Mouse (Mus musculus) NIH3T3 (cell line): ENCODE measurements at regions not wholly inside any gene's neighbourhood (a gene's known extent, or its start where the extent isn't known, plus 50 kb on each side); places are given as distances from the start of the nearest gene placed in this dataset.
A peak's percentile ranks its signal among the peaks of the same experiment; 100 is the strongest.

Source experiments
- DNase-seq: peaks from one replicate; pipeline ENCODE4 v3.0.0-alpha.2; 2012; ENCODE audit warnings: low read depth

DNA sequence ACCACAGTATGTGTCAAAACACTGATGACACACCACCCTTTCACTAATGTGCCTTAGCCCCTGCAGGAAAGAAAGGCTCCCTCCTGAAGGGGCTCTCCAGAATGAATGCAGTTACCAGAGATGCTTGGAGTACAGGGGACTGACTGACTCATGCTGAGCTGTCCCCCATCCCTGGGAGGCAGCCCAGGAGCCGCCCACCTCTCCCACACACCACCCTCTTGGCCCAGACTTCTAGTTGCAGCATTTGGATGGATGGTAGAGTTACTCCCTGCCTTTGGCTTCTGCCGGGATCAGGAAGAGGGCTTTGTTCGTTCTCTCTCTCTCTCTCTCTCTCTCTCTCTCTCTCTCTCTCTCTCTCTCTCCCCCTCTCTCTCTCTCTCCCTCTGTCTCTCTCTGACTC lies 53.4 kb upstream of the Jun start:
- DNase-seq: peak; percentile 92

DNA sequence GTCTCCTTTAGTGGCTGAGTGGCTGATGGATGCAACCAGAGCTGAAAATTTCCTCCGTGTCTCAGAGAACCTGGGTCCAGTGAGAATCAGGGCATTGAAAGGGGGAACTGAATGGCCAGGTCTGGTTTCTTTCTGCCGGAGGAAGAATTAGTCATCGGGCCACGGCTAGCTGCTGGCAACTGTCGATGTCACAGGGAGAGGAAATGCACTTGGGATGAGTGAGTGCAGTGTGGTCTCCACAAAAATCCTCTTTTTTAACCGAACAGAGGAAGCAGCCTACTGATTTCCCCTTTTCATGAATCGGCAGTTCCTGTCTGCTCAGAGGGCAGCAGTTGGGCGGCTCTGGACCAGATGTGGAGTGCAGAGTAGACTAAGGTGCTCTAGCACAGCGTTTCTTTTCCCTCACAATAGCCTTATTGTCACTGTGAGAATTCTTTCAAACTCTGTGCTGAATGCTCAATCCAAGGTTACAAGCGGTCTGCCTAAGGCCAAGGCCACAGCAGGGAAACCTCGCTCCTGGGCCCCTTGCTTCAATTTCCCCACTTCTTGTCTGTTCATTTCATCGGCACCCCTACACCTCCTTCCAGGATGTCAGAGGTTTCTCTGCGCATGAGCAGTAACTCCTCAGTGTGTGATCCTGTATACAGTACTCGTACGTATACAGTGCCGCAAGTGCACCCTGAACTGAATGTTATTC lies 54.1 kb upstream of the Jun start:
- peak; percentile 84 for DNase-seq

DNA sequence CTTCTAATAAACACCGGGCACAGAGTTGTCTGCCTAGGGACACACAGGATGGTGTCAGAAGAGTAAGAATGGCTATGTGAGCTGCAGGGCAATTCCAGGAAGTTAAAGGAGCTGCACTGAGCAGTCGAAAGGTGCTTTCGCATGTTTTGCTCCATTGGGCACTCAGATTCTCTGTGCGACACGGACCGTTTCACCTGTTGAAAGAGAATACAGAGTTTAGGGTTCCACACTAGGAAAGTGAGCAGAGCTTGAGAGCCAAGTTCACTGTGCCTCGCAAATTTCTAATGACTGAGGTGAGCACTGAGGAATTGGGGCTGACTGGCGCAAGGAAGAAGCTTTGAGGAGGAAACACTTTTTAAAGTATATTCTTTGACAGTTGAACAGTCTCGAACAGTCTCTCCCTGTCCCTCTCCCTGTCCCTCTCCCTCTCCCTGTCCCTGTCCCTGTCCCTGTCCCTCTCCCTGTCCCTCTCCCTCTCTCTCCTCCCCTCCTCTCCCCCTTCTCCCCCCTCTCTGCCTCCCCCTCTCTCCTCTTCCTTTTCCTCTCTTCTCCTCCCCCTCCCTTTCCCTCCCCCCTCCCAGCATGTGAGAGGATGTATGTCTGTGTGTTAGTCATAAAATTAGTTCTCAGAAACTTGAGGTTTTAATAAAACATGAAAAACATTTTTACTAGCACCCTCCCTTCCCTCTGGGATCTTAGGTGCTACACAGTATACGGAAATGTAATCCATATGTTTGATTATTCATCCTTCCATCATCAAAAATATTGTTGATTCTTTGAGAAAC lies 55.1 kb upstream of the Jun start:
- DNase-seq: peak; percentile 75

DNA sequence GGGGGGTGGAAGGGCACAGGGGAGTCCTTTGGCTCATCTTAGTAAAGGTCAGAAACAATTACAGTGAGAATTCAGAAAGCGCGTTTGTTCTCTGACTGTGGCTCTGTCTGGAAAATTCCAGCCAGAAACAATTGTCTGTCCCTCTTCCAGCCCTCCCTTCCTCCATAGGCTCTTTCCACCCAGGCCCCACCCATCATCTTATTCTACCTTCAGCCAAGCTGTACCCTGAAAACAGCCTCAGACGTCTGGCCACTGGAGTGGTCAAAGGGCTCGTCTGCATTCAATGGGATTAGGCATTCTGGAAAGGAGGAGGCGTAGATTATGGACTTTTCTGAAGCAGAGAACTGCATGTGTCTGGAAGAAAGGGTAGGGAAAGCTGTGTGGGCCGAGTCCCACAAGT lies 56.8 kb upstream of the Jun start:
- DNase-seq: no peak

DNA sequence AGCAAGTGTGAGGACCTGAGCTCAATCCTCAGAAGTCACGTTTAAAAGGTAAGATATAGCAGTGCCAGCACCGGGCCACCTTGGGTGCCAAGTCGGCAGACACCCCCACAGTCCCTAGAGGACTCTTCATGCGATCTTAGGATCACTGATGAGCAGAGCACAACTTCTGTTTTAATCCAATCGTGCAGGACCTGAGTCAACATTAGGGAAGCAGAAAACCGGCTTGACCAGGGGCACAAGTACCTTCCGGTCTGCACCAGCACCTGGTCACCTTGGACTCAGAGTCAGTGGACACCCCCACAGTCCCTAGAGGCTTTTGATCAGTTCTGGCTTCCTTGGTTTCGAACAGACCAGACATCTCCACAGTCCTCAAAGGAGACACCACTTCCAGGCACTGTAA lies 58.8 kb upstream of the Jun start:
- no peak for DNase-seq

DNA sequence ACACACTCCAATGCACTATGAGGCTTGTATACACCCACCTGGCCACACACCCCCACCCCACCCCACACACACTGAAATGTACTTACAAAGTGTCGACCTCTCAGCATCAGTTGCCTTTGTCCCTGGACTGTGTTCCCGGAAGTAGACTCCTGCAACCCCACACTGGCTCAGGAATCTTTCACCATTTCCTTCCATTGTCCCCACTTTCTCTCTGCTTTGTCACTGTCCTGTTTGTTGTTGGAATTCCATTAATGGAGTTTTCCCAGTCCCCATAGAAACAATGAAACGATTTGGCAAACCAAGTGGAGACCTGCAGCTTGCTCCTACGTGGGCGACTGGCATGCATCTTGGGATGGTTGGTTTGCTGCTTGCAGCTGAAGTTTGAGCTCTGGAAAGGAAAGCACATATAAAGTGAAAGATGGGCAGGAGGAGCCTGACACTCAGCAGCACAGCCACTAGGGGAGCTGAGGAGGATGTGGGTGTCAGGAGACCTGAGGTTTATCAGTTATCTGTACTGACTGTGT lies 65.2 kb upstream of the Jun start:
- DNase-seq: no peak

DNA sequence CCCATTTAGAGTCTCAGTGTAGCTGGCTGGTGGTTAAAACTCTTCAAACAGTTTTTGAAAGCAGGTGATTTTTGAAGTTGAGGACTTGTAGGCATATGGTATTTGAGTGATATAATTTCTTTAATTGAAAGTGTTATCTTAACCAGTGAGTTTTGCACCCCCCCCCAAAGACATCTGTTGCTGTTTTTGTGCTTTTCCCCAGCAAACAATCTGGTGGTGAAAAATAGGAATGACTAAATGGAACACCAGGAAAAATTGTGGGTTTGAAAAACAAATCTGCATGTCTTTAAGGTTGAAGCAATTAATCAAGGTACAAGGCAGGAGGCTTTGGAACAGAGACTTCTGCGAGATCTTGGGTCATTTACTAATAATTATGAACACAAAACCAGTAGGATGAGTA lies 68.9 kb upstream of the Jun start:
- DNase-seq: no peak

DNA sequence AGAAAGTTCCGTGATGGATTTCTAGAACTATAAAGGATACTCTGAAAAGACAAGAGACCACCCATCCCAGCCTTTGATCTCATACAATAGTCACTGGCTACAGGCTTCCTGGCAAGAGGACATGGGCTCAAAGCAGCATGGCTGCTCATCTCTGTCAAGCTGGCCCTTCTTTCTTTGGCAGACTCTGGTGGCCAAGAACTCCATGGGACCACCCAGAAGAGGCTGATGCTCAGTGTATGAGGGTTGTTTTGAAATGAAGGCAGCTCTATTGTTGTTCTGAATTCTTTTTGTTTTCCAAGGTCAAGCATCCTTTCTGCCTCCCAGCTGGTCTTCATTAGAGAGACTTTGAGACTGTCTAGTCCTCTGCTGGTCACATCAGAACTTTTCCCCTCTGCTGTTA lies 73.3 kb upstream of the Jun start:
- DNase-seq: no peak

DNA sequence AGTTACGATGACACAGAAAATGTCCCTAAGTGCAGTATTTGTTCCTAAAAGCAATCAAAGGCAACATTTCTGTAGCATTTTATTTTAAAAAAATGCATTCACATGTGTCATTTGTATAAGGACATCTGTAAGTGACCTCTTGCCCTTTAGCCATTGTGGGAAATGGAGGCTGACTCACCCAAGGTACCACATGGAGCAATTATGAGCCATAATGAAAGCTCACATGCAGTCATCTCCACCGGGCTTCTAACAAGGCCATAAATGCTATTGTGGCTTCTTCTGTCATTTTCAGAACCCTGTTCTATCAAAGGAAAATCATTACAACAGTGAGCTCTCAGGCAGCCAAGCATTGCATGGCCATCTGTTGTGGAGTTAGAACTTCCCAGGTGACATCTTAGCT lies 75.9 kb upstream of the Jun start:
- no peak for DNase-seq

DNA sequence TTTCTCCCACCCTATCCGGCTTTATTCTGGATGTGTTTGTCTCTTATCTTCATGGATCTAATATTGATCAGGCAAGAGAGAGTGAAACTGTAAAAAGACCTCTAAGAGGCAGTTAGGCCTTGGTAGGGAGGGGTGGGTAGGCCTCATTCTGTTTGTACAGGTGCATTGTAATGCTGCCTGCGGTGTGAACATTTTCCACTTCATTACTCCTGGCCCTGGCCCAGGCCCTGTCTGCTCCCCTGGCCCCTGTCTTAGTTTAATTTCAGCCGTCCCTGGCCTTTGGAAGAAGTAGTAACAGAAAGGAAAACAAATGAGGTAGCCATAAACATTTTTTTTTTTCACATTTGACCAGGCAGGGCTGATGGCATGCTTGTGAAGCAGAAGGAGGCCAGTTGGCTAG lies 81.8 kb upstream of the Jun start:
- no peak for DNase-seq

DNA sequence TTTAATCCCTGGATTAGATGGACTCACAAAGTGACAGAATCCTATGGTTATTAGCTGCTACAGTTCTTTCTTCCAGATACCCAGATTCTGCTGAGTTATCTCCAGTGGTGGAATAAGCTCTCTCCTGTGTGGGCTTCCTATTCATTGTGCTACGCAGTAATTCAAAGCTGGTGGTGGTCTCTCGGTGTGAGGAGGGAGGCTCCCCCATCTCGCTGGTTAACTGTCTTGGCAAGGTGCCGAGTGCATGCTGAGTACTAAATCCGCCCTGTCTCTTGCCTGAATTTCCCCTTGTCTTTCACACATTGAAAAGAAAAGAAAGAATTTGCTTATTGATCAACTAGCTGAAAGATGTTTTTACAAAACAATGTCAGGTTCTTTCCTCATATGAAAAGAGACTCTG lies 82.6 kb upstream of the Jun start:
- DNase-seq: no peak

DNA sequence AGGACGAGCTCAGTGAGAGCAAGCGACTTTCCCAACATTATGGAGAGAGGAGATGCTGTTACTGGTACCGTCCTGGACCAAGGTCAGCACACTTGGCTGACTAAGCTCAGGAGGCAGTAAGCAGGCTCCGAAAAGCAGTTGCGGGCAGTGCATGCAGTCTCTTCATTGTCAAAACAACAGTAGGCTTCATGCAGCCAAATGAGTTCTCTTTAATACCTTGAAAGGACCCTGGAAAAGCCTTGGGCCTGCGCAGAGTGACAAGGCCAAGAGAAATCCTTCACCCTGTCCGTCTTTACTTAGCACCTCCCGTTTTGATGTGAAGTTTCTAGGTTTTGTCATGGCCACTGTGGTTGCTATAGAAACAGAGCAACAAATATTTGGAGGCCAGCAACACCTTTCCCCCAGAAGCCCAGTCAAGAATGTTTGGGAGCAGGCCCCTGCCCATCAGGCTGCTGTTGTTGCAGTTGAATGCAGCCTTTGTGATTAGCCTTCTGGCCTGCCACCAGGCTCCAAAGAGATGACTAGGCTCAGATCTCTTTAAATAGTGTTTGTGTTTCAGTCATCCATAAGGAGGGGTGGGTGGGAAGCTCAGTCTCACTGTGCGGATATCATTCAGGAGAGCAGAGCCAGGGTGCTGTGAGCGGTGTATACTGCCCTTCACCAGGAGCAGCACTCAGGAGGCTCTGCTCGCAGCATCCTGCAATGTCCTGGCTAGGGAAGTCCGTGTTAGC lies 85.6 kb upstream of the Jun start:
- DNase-seq: peak; percentile 49

DNA sequence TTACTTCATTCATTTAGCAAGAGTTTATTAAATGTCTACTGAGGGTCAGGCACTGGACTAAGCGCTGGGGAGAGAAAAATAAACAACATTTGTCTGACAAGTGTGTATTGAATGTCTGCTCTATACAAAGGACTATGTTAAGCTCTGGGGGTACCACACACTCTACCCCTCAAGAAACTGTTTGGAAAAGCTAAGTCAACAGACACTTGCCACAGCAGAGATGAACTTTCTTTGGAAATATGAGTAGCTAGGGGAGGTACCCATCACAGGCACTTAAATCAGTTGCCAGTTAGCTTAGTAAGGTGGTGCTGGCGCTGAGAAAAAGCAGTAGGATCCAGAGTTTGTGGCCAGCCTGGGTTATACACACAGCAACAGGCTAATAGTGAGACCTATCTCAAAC lies 86.7 kb upstream of the Jun start:
- no peak for DNase-seq

DNA sequence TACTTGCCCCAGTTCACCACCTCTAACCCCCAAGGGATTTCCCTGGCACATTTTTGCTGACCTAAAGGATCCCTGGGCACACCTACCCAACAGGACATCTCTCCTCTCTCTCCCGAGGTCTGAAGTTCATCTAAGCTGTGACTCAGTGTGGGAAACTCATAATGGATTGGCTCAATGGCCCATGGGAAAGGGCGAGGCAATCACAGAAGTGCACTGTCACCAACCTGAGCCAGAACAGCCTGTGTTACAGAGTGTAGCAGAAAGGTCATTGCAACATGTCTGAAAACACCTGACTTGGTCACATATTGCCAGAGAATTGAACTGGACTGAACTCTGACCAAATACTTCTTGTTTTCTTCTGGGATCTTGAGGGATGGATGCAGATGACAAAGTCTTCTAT lies 89.2 kb upstream of the Jun start:
- DNase-seq: no peak

DNA sequence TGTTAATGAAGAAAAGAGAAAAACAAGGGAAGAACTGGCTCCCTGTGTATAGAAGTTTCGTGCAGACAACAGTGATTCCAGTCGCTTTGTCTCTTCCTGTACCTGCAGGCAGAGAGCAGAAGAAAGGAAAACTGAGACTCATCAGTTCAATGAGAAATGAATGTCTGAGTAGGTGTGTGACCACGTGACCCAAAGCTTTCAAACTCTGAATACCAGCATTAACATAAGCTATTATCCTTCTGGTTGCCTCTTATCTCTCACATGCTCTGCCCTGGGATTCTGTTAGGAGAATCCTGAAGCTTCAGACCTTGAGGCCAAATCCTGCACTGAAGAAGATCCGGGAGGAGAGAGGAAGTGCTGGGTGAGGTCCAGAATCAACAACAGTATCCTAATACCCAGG lies 91.1 kb upstream of the Jun start:
- no peak for DNase-seq

DNA sequence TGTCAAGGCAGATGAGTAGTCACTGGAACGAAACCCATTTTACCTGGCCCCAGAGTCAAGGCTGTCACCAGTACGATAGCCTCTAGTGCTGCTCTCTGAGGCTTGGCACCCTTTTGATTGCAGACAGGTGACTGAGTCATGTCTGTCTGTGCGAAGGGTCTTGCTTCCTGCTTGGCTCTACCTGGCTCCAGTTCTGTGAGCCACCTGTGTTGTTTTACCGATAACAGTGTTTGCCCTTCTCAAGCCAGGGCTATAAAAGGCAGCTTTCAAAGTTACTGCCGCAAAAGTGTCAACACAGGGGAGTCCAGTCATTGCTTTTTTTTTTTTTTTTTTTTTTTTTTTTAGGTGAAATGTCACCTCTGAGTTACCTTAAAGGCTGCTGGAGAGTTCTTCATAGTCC lies 91.6 kb upstream of the Jun start:
- DNase-seq: no peak

DNA sequence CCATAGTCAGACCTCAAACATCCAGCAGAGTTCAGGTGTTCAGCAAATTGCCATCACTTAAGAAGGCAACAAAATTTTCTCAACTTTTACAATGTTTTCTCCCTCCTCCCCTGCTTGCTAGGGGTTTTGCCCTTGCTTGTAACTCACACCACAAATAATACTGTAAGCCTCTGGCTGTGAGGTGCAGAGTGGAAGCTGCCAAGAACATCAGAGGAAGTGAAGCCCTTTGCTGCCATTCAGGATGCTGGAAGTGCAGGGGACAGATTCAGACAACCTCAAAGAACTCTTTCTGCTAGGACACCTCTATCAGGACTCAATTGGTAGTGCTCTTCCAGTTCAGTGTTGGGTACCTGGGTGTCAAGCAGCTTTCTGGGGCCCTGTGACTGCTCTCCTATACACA lies 92.4 kb upstream of the Jun start:
- DNase-seq: no peak

DNA sequence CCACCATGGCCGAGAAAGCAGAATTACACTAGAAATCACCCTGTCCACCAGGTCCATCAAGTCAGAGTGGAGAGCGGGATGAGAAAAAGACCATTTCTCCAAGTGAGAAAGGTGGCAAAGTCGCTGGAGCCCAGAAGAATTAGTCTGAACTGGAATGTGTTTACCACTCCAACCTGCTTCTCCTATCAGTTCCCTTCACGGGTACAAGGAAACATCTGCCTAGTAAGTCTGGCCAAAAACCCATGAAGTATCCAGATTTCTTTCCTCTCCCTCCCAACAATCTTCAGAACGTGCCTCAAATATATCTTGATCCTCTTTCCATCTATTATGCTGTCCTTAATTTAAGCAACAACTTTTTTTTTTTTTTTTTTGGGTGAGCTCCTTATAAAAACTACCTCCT lies 94.2 kb upstream of the Jun start:
- no peak for DNase-seq

DNA sequence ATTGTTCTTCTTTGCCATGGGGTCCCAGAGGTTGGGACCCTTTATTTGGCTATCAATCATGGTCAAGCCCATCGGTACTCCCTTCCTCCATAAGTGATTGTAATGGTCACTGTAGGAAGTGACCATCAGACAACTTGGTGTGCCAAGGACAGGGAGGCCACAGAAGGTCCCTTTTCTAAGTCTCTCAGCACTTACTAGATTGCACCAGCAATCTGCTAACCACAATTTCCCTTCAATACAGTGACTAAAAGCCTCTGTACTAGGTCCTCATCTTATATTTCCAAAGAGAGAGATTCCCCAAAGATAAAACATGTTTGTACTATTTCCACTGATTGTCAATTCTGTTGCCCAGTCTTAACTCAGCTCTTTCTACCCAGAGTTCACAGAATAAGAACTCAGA lies 96.6 kb upstream of the Jun start:
- DNase-seq: no peak

DNA sequence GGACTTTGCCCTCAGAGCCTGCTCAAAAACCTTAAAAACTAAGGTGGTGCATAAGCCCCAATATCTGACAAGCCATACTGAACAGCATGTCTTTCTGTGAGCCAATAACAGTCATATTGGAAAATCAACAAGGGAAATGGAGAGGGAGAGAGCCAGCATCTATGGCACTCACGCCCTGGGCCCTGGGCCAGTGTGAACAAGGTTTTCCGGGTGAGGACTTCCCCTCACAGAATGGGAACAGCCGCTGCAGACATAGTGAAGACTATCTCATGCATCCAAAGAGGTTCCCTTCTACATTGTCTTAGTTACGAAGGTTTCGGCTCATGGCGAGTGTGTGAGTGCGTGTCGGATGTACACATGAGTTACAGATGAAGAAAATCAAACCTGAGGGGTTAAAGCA lies 99.7 kb upstream of the Jun start:
- no peak for DNase-seq

DNA sequence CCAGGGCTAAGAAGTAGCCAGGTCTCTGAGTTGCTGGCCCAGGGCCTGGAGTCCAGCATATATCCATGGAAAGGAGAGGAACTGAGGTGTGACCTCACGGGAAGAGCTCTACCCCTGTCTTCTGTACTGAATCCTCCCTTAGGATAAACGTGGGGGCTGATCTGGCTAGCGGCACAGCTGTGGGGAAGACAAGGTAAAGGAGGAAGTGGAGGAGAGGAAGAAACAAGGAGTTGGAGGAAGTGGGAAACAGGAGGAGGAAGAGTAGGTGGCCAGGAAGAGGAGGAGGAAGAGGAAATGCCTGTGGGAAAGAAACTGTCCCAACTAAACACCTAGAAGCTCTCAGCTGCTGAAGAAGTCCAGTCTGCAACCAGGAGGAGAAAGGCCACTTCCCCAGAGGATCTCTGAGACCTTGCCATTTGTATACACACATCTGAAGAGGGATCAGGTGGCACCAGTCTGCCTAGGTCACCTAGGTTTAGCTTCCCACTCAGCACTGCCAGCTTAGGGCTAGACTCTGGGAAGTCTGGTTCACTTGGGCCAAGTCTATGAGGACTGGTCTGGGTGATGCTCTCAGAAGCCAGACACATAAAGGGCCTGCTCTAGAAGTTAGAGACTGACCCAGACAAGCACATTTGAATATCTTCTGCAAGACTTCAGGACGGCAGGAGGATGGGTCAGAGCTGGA lies 100.6 kb upstream of the Jun start:
- no peak for DNase-seq

DNA sequence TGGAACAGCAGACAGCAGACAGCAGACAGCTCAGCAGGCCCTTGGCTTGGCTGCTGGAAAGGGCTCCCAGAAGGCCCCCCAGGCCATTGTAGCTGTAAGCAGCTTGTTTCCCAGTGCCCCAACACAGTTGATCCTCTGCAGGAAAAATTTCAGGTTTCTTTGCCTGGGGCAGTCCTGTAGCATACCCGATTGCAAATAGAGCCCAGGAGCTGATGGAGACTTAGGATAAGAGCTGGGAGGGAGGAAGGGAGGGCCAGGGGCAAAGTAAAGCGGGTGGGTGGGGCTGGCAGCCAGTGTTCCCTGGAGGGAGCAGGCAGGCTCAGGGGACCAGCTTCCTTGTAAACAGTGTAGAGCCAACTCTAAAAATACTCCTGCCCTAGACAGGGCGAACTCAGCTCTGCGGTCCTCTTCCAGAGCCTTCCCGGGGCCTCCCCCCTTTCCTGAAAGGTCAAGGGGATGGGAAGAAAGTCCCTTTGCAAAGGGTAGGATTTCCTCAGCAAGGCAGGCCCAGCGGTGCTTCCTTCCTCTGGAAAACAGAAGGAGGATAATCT lies 101.8 kb upstream of the Jun start:
- DNase-seq: peak; percentile 60
